Mouse (Mus musculus): ENCODE measurements at regions not wholly inside any gene's neighbourhood (a gene's known extent, or its start where the extent isn't known, plus 50 kb on each side); places are given as distances from the start of the nearest gene placed in this dataset.

GRCm38 (mm10) chr13:97705926-97706325 is 54.5 kb downstream of the Gm10260 start:
- DNase-seq (ENCODE audit: low read depth) = no peak

DNA sequence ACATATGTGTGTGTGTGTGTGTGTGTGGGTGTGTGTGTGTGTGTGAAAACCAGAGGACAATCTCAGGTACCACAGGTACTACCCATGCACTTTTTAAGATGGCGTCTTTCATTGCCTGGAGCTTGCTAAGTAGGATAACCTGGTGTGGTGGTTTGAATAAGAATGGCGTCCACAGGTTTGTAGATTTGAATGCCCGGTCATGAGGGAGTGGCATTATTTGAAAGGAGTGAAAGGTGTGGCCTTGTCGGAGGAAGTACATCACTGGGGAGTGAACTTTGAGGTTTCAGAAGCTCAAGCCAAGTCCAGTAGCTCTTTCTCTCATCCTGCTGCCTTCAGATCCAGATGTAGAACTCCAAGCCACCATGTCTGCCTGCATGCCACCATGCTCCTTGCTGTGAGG is 55.9 kb downstream of the Gm10260 start:
- no peak for DNase-seq (ENCODE audit: low read depth)

GRCm38 (mm10) chr13:97698967-97699366 is 61.5 kb downstream of the Gm10260 start:
- no peak for DNase-seq (ENCODE audit: low read depth)

- DNase-seq (ENCODE audit: low read depth) = no peak
Measured at GRCm38 (mm10) chr13:97698317-97698716, 62.1 kb downstream of the Gm10260 start.

- no peak for DNase-seq (ENCODE audit: low read depth)
Measured at GRCm38 (mm10) chr13:97697262-97697661, 63.2 kb downstream of the Gm10260 start.

GRCm38 (mm10) chr13:97695022-97695421 is 65.4 kb downstream of the Gm10260 start:
- no peak for DNase-seq (ENCODE audit: low read depth)

GRCm38 (mm10) chr13:97694356-97694990 is 66.0 kb downstream of the Gm10260 start:
- DNase-seq (ENCODE audit: low read depth) = no peak

GRCm38 (mm10) chr13:97688310-97688886 is 72.0 kb downstream of the Gm10260 start:
- DNase-seq (ENCODE audit: low read depth) = no peak

DNA sequence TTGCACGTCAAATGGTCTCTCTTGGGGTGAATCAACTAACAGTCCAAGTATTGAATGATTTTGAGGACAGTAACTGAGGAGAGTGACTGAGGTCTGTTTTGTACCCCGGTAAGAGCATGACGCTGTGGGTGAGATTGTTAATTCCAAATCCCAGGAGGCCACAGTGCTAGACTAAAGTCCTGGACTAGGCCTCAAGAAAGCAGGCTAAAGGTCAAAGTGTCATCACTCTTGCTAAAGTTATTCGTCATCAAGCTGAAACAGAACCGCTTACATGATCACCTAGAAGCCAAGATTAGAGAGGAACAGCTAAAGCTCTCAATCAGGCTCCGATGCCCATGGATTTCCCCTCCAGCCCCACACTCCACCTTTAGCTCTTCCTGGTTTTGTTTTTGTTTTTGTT is 76.6 kb downstream of the Gm10260 start:
- no peak for DNase-seq (ENCODE audit: low read depth)

- no peak for DNase-seq (ENCODE audit: low read depth)
Measured at GRCm38 (mm10) chr13:97681228-97681987, 79.0 kb downstream of the Gm10260 start.

GRCm38 (mm10) chr13:97680283-97680896 is 80.0 kb downstream of the Gm10260 start:
- DNase-seq (ENCODE audit: low read depth) = no peak

DNA sequence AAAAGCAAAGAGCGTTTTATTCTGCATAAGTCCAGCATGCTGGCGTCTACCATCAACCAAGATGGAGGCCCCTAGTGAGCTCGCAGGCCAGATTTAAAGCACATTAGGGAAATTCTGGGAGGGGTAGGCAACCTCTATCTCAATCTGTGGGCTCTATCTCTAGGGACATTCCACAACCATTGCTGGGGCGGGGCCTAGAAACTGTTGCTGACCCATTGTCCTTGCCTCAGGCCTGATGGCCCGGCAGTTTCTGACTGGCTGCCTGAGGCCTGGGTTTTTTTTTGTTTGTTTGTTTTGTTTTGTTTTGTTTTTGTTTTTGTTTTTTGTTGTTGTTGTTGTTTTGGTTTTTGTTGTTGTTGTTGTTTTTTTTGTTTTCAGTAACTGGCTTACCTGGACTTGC is 81.4 kb downstream of the Gm10260 start:
- no peak for DNase-seq (ENCODE audit: low read depth)

DNA sequence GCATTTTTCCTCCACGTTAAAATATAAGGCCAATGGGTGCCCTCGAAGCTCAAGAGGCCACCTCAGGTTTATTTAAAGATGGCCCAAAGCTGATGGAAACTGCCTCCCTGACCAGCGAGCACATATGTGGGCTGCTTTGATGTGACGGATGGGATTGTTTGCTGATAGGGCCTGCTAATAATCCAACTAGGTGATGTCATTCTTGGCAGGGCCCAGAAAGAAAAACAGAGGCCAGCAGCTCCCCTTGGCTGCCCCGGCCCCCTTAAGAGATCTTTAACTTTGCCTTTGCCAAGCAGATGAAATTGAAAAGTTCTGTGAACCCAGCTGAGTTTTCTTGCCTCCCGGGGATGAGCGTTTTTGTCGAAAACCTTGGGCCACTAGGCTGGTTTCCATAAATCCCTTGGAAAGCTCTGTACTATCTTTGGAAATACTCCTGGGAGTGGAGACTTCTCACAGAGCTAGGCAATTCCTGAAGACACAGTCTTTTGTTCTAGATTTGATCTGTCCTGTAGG is 83.8 kb downstream of the Gm10260 start:
- DNase-seq (ENCODE audit: low read depth) = no peak

- no peak for DNase-seq (ENCODE audit: low read depth)
Measured at GRCm38 (mm10) chr13:97673107-97673506, 87.3 kb downstream of the Gm10260 start.

DNA sequence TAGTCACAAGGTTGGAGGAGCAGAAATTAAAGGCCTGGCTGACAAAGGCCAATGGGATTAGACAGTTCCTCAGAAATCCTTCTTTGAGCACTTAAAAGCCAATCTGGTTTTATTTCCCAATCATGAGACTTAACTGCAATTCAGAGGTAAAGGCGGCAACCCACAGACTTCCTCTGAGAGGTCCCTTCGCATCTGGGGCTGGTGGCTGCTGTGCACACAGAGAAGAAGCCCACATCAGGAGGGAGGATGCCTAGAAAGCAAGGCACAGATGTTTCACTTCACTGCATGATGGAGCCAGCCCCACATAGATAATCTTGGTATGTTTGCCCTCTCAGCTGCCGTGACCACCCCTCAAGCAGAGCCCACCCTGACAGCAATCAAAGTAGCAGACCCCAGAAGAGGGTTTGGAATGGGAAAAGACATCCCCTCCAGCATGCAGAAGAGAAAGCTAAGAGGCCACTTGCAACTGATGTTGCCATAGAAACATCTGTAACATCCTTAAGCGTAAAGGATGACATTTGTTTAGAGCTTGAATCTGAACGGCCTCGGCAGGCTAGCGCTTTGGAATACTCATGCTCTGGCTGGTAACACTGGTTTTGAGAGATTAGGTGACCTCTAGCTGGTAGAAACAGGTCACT is 88.3 kb downstream of the Gm10260 start:
- no peak for DNase-seq (ENCODE audit: low read depth)

GRCm38 (mm10) chr13:97669366-97669765 is 91.1 kb downstream of the Gm10260 start:
- DNase-seq (ENCODE audit: low read depth) = no peak

DNA sequence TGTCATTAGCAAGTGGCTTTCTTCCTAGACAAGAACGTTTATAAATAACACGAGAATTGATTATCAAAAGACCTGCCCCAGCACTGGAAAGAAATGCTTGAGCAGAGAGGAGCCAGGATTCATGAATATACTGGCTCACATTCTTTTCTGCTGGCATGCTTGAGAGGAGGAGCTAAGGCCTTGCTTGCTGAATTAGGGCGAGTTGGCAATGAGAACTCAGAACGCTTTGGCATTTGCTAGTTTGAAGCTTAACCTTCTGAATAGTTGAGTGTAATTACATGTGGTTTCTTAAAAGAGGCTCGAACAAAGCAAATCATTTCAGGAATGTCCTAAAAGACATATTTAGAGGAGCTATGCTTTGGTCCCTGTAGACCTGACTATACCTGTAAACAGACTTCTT is 91.5 kb downstream of the Gm10260 start:
- no peak for DNase-seq (ENCODE audit: low read depth)

DNA sequence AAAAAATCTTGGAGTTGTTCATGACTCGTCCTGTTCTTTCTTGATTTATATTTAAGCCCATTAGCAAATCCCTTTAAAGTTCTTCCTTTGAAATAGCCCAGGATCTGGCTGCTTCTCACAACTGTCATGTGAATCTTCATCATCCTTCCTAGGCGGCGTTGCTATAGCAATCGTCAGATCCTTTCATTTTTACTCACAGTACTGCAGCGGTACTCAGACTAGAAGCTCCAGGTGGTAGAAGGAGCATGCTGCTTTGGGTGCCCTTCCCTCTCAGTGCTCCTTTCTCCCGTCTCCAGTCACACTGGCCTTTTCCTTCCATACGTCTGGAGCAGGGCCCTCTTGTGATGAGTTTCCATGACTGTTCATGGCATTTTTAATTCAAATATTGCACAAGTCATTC is 93.1 kb downstream of the Gm10260 start:
- no peak for DNase-seq (ENCODE audit: low read depth)

GRCm38 (mm10) chr13:97666761-97667160 is 93.7 kb downstream of the Gm10260 start:
- no peak for DNase-seq (ENCODE audit: low read depth)

DNA sequence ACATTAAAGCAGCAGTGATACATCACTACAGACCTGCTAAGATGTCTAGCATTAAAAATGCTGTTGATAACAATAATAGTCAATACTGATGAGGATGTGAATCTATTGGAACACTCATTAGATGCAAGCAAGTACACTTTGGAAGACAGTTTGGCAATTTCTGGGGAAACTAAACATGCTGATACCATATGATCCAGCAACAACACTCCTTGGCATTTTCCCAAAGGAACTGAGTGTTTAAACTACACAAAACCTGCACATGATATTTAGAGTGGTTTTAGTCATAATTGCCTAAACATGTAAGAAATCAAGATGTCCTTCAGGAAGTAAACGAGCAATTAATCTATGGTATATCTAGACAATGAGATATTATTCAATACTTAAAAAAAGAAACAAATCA is 95.2 kb downstream of the Gm10260 start:
- no peak for DNase-seq (ENCODE audit: low read depth)

DNA sequence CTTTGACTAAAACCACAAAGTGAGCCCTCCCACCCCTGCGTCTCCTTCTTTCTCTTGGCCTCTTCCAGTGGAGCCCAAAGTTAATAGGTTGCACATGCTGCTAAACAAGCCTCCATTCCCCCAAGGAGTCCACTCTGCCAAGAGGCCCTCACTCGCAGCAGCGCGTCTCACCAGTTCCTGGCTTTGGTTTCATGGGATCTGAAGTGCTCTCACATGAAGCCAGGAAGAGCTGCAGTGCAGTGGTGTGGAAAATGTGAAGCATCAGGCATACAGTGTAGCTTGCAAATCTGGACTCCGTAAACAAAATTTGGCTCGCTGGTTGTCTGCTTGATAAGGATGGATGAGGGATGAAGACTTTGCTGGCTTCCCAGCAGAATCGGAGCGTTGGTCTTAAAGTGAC is 97.7 kb downstream of the Gm10260 start:
- no peak for DNase-seq (ENCODE audit: low read depth)

DNA sequence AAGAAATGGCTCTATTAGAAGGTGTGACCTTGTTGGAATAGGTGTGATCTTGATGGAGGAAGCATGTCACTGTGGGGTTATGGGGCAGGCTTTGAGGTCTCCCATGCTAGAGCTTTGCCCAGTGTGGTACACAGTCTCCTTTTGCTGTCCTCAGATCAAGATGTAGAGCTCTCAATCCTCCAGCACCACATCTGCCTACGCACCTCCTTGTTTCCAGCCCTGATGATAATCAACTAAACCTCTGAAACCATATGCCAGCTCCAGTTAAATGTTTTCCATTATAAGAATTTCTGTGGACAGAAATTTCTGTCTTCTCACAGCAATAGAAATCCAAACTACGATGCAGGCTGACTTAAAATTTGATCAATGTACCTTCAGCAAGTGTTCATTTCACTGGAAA is 103.8 kb downstream of the Gm10260 start:
- DNase-seq (ENCODE audit: low read depth) = no peak

Measured in naive thymus-derived CD4-positive, alpha-beta T cell, adult 2 months (primary cell).